Mouse (Mus musculus): ENCODE results near the gene Synpo2l.

- TF ChIP-seq POLR2A (IDR thresholded peaks at IDR 0.05; ENCODE audit: borderline replicate concordance, insufficient read depth, low read length), result no peak
- TF ChIP-seq CTCF (IDR thresholded peaks at IDR 0.05; ENCODE audit: borderline replicate concordance, insufficient read depth, low read depth, low read length), result no peak
Measured at GRCm38 (mm10) chr14:20635546-20635945, 32.6 kb downstream of the Synpo2l start.
